Mouse (Mus musculus): ENCODE results near the gene Stx18. TPM values are rescaled to one million over a fixed set of nuclear protein-coding genes. Genes with fewer than 3 reads are reported as not detected.

Stx18 gene
- total and polyA plus RNA-seq, 2 experiments from 2014 or later = 25.2 to 31.8 TPM

- 91% methylated on average over 2 of the region's 2 CpGs for WGBS
- TF ChIP-seq CTCF (IDR thresholded peaks at IDR 0.05; ENCODE audit: low read depth) = no peak
- no peaks in the 10 kb centered on the region for H3K4me1 ChIP-seq (ENCODE audit: insufficient read depth, low read length)
- no peak for ATAC-seq
- no peak overlapping the region for H3K4me2 ChIP-seq (ENCODE audit: low read depth, low read length)
- no peak overlapping the region for H3K27ac ChIP-seq
- no peaks in the 10 kb centered on the region for H3K9me3 ChIP-seq (ENCODE audit: low read length)
- no peak overlapping the region for H3K9ac ChIP-seq (replicated peaks; ENCODE audit: low read length)
- DNase-seq (ENCODE audit: low spot score) = no peak
- no peak overlapping the region for H3K4me3 ChIP-seq (ENCODE audit: low read length)
- no peaks in the 10 kb centered on the region for H3K27me3 ChIP-seq (ENCODE audit: insufficient read depth, low read length)
- no peaks in the 10 kb centered on the region for H3K36me3 ChIP-seq (ENCODE audit: insufficient read depth, low read length)
Measured at GRCm38 (mm10) chr5:38187006-38187405, 148.5 kb downstream of the Stx18 start.

Other genes starting within 250 kb of the Stx18 start
- 14.8 and 20.6 TPM in 2 replicates for gene Msx1, start 214.2 kb upstream of the Stx18 start, total RNA-seq (2014; rRNA removed)
- gene Msx1, start 214.2 kb upstream of the Stx18 start, polyA plus RNA-seq (2015; fragmentation: Nextera tagmentation; extraction: Ambion mirVana) = 26.2 and 28.0 TPM in 2 replicates
- gene Nsg1, start 121.2 kb downstream of the Stx18 start, total RNA-seq (2014; rRNA removed) = 1,011 and 1,051 TPM in 2 replicates
- gene Nsg1, start 121.2 kb downstream of the Stx18 start, polyA plus RNA-seq (2015; fragmentation: Nextera tagmentation; extraction: Ambion mirVana) = 1,463 and 1,578 TPM in 2 replicates
- 24.1 and 25.2 TPM in 2 replicates for gene Zbtb49, start 181.7 kb downstream of the Stx18 start, total RNA-seq (2014; rRNA removed)
- 13.8 and 14.7 TPM in 2 replicates for gene Zbtb49, start 181.7 kb downstream of the Stx18 start, polyA plus RNA-seq (2015; fragmentation: Nextera tagmentation; extraction: Ambion mirVana)
- gene Lyar, start 181.7 kb downstream of the Stx18 start, total RNA-seq (2014; rRNA removed) = 1.3 and 11.4 TPM in 2 replicates
- 45.9 and 49.3 TPM in 2 replicates for gene Lyar, start 181.7 kb downstream of the Stx18 start, polyA plus RNA-seq (2015; fragmentation: Nextera tagmentation; extraction: Ambion mirVana)
- gene Tmem128, start 221.4 kb downstream of the Stx18 start, total RNA-seq (2014; rRNA removed) = 78.4 and 105 TPM in 2 replicates
- 108 and 114 TPM in 2 replicates for gene Tmem128, start 221.4 kb downstream of the Stx18 start, polyA plus RNA-seq (2015; fragmentation: Nextera tagmentation; extraction: Ambion mirVana)
- gene Otop1, start 237.2 kb downstream of the Stx18 start, total RNA-seq (2014; rRNA removed) = 0.10 TPM in 1 of 2 replicates, not detected in the other
- gene Otop1, start 237.2 kb downstream of the Stx18 start, polyA plus RNA-seq (2015; fragmentation: Nextera tagmentation; extraction: Ambion mirVana) = 0.10 TPM in 1 of 2 replicates, not detected in the other